Mouse (Mus musculus): Measurements from ENCODE around the gene Cap2. TPM values are rescaled to one million over a fixed set of nuclear protein-coding genes. Genes with fewer than 3 reads are reported as not detected.

The Cap2 gene
- polyA plus RNA-seq, 3 experiments from 2014 or later = 0.24 to 0.35 TPM; not detected in 1

GRCm38 (mm10) chr13:46526645-46527044 is 25.0 kb downstream of the Cap2 start:
- no peak for ATAC-seq

DNA sequence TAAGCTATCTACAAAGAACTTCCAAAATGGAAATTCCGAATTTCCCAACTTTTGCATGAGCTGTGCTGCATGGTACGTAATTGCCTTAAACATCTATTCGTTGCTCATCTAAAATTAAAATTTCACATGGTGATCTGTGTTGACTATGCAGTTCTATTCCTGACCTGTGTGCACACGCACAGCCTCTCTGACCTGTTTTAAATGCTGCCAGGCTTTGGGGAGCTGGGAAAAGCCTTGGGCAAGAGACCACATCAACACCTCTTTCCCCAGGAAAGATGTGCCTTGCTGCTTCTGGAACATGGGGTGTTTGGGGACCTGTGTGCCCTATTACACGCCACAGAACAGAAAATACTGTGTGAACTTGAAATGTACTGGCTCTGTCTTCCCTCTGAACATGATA is 25.7 kb downstream of the Cap2 start:
- ATAC-seq = no peak

DNA sequence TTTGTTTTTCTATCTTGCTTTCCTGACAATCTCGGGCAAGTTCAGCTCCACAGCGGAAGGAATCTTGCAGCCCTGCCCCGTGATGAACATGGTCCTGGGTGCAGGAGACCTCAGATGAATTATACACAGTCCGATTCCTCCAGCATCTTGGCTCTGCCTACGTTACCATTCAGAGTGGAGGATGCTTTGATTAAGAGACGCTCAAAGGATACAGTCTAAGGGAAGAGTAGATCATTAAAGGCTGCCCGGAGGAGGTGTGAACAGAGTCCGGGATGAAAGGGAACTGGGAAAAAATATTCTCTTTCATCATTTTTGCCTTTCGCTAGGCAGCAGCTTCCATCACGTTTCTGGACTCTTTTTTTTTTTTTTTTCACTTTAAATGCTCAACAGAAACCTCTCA is 27.4 kb downstream of the Cap2 start:
- no peak for ATAC-seq

GRCm38 (mm10) chr13:46530546-46530945 is 28.9 kb downstream of the Cap2 start:
- ATAC-seq = no peak

- no peak for ATAC-seq
These were observed 30.0 kb downstream of the Cap2 start for GRCm38 (mm10) chr13:46531676-46532075.

- ATAC-seq = no peak
These were observed 30.6 kb downstream of the Cap2 start for GRCm38 (mm10) chr13:46532276-46532675.

- no peak for ATAC-seq
These were observed 31.9 kb downstream of the Cap2 start for GRCm38 (mm10) chr13:46533342-46534129.

DNA sequence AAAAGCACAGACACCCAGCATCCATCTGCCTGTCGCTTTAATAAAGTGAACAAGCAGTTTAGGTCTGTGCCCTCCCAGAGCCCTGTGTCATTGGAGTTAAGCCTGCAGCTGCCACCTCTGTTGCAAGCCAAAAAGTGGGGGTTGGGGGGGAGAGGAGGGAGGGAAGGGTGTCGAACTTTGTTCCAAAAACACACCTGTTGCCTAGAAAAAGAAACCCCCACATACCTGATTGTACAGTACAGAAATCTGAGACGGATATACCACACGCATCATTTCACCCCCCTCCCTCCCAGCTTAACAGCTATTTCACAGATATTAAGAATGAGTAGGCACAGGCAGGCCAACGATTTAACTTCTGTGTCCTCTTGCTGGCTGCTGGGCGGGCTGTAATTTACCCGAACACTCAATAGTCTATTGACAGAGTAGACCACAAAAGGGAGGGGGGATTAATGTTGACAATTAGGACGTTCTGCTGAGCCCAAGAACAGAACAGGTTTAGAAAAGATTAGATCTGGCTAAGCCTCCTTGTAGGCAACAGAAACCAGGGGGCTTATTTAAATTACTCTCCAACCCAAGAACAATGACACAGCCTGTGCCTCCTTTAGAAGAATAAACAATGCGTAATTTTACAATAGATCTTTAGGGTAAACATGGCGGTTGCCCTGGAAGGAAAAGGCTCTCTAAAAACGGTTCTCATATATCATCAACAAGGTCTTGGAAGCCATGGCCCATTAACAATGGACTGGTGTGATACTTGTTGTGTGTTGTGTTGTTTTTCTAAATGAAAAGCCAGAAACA is 32.7 kb downstream of the Cap2 start:
- ATAC-seq = no peak

DNA sequence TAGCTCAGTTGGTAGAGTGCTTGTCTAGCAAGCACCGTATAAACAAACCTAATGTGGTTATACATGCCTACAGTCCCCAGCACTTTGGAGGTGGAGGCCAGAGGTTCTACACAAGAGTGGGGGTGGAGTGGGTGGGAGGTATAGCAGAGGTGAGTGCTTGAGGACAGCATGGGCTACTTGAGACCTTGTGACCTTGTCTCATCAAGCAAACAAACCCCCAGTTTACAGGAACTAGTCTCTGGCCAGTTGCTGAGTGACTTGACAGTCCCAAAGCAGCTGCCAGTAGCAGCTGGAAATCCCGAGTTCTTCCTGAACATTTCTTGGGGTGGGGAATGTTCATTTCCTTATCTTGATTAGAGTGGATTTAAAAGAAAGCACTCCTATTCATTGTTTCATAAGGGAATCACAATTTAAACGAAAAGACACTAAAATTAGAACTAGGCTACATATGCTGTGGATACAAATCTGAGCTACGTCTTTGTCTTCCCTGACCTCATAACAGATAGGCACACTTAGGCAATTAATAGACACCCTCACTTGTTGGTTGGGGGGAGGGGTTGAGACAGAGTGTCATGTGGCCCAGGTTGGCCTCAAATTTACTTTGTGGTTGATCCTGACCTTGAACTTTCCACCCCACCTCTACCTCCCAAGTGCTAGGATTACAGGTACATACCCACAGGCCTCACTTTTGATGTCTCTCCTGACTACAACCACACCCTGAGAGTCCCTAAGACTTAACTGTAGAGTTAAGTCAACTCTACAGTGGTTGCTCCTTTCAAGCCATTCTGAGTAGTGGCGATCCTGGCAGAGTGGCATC is 33.5 kb downstream of the Cap2 start:
- no peak for ATAC-seq

- ATAC-seq = no peak
These were observed 37.6 kb downstream of the Cap2 start for GRCm38 (mm10) chr13:46539284-46539683.

GRCm38 (mm10) chr13:46540943-46541342 is 39.3 kb downstream of the Cap2 start:
- ATAC-seq = no peak

DNA sequence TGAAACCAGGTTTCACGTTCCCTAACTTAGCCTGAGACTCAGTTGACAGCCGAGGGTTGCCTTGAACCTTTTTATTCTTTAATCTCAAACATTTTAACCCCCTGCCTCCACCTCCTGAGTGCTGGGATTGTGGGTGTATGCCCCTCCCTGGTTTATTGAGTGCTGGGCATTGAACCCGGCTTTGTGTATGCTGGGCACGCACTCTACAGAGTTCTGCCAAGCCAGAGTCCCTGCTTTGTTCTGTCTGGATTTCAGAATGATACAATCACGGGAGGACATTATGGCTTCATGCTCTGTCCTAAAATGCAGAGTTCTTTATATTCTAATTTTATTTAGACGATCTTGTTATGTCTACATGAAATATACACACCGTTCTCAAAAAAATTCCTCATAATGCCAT is 41.1 kb downstream of the Cap2 start:
- no peak for ATAC-seq

DNA sequence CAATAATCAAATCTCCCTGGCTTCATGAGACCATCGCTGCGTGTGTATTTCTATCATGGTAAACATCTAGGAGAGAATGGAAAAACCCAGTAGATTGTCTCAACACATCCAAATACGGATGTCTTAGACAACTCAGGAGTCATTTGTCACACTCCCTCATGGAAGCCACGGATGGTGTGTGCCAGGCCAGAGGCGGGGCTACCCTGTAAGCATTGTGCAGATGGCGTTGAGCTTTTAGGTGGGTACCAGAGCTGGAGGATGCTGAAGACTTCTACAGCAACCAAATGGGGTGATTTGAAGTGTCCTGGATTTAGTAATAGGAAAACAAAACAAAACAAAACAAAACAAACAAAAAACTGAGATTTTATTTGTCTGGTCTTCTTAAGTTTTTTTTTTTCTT is 43.0 kb downstream of the Cap2 start:
- no peak for ATAC-seq

DNA sequence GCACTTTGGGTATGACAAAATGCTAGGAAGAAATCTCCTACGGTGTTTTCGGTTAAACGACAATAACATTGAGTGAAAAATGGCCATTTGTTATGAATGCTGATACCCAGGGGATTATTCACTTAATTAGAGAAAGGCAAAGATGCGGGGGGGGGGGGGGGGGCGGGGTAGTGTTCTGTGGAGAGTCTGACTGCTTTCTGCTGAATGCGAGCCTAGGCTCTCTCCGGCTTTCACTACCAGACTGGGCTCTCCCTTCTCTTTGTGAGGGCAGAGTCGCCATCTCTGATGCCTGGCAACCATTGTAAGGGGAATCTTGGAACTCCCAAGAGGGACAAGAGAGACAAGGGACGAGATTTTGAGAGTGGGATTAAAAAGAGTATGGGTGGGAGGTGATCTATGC is 43.4 kb downstream of the Cap2 start:
- ATAC-seq = no peak

- no peak for ATAC-seq
These were observed 45.2 kb downstream of the Cap2 start for GRCm38 (mm10) chr13:46546846-46547245.

DNA sequence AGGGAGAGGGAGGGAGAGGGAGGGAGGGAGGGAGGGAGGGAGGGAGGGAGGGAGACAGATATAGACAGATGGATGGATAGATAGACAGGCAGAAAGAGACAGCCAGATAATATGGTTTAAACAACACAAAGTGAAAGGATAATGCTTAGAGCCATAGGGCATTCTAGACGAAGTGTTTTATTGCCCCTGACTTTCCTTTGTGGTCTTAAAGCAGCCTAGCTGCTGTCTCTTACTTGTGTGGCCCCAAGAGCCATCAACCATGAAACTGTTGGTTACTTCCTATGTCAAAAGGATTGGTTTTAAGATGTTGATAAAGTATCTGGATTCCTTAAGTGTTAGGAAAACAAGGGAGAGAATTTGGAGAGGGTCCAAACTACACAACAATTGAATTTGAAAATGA is 45.6 kb downstream of the Cap2 start:
- no peak for ATAC-seq

DNA sequence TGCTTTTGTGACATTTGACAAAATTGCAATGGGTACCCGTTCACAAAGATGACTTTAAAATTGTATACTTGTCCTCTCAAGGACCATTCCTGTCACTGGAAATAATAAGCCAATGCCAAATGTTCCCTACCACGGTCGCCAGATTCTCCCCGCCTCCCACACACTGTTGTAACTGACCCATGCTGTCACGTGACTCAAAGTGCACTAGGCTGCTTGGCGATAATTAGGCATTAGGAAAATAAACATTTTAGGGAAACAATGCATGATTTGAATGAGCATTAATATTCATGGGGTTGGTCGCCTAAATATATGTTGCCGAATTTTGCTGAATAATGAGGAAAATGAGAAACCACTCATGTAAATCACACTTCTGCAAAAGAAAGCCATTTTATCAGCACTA is 46.5 kb downstream of the Cap2 start:
- ATAC-seq = no peak

DNA sequence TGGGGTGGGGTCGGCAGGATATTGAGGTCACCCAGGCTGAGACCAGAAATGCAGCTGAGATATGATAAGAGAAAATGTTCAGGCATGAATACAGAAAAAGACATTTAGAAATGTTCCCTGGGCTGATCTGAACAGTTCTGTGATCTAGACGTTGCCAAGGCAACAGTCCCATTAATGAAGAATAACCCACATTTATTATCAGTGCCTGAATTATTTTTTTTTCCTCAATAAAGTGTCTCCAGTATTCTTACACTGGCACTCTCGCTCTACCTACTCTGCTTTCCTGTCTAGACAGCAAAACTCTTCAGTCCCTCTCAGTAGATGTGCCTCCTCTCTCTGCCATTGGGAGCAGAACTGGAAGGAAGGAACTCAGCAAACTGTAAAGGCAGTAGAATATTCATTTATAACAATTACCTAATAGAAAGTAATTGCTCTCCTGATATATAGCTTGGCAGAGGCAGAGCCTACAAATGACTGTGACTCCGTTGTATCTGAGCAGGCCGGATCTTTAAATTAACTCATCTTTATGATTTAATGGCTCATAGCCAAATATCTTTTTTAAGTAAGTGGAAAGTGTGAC is 47.0 kb downstream of the Cap2 start:
- ATAC-seq = no peak

GRCm38 (mm10) chr13:46550627-46551026 is 49.0 kb downstream of the Cap2 start:
- no peak for ATAC-seq

DNA sequence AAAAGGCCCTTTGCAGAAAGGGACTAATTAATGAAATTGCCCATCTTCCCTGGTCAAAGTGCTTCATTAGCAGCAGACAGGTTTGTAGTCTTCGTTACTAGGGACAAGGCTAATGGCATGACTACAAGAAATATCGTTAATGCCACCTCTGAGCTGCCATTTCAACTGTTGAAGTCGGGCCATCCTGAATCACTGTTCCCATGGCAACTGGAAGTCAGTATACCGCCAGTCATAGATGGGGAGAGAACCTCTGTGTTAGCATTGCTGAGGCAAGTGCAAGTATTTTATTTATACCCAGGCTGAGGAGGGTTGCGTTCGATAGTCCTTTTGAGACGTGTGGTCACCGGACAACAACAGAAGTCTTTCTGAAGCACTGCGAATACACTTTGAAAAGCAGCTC is 53.1 kb downstream of the Cap2 start:
- ATAC-seq = no peak

DNA sequence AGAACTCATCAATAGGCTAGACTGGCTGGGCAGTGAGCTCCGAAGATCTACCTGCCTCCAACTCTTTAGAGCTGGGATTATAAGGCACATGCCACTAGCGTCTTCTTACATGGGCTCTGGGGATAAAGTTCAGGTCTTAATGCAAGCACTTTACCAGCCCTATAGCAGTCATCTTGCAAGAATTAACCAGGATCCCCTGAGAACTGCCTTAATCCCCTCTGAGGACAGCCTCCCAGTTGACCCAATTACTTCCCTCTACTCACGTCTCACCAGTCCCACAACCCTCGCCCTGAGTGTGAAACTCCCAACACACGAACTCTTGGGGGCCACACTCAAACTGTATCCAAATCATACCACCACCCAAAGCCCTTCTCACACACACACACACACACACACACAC is 64.3 kb downstream of the Cap2 start:
- no peak for ATAC-seq

- ATAC-seq = no peak
These were observed 67.8 kb downstream of the Cap2 start for GRCm38 (mm10) chr13:46569469-46569868.

DNA sequence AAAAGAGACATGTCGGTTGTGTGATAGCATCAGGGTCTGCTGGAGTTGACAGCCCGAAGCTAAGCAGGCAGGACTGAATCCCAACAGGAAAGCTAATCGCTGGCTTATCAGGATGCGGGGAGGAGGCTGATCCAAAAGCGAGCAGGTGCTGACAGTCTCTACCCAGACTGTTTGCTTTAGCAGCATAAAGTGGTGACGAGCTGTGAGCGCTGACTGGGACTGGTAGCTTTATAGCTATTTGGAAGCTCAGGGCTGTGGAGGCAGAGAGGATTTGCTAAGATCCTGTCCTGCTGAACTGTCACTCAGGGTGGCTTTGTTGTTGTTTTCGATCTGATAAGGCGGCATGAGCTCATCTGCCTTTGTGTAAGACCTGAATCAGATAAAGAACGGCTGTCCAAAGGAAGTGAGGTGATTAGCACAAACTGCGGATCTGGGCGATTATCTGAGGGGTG is 69.5 kb downstream of the Cap2 start:
- ATAC-seq = no peak

Measured in inflammation-experienced regulatory T-cells, adult 6 months (primary cell).